Comparison of ENCODE assay signal across 20 mouse cellular contexts in genomic region chr10:31273171-31273570, GRCm38 (mm10). TPM values are rescaled to one million over a fixed set of nuclear protein-coding genes. Genes with fewer than 3 reads are reported as not detected.
DNase-seq lines count a peak whose midpoint lies in the region; ATAC-seq and TF ChIP-seq lines count a peak whose summit lies in the region.
"Had no signal": no experiment of that assay in that cellular context is flagged by ENCODE, and none has a peak within 500 bp of the region (broad histone marks: within the 10 kb centered on the region; RNA-seq: fewer than 3 reads in every experiment).

No protein-coding gene starts in this region.

- no peaks in the 10 kb centered on the region for H3K79me2 ChIP-seq in heart, adult 2 months (replicated peaks; ENCODE audit: control insufficient read depth, insufficient read depth, low read length)

- TF ChIP-seq CTCF in heart, postnatal 0 days (IDR thresholded peaks at IDR 0.05; ENCODE audit: low read depth) = no peak
- no peak for TF ChIP-seq CTCF in heart, adult 2 months (IDR thresholded peaks at IDR 0.05)

- no peak overlapping the region for H3K9ac ChIP-seq in heart, postnatal 0 days (replicated peaks; ENCODE audit: low read depth, low read length)
- no peak overlapping the region for H3K9ac ChIP-seq in heart, adult 2 months (ENCODE audit: low read depth, low read length)
- H3K9ac ChIP-seq in neural tube, embryonic 13.5 days = no peak overlapping the region
- H3K9ac ChIP-seq: limb, embryonic 13.5 days; liver, embryonic 14.5 days had no signal

- H3K4me1 ChIP-seq in heart, embryonic 10.5 days = peaks cover 4% of the 10 kb centered on the region; the same call in 1 of the 2 replicates
- peaks cover 10% of the 10 kb centered on the region; the same call in 1 of the 2 replicates for H3K4me1 ChIP-seq in heart, postnatal 0 days (ENCODE audit: control insufficient read depth, insufficient read depth)
- no peaks in the 10 kb centered on the region; the same call in 1 of the 2 replicates for H3K4me1 ChIP-seq in heart, adult 2 months (ENCODE audit: control insufficient read depth, insufficient read depth, low read length)
- no peaks in the 10 kb centered on the region for H3K4me1 ChIP-seq in neural tube, embryonic 13.5 days (replicated peaks)
- H3K4me1 ChIP-seq: limb, embryonic 13.5 days had no signal

- TF ChIP-seq EP300 in heart, postnatal 0 days (IDR thresholded peaks at IDR 0.05; ENCODE audit: low read depth) = peak; percentile 19; the same call in 1 of the 2 replicates
- no peak for TF ChIP-seq EP300 in heart, adult 2 months (IDR thresholded peaks at IDR 0.05; ENCODE audit: insufficient read depth, low read depth, low read length)

- H3K36me3 ChIP-seq in heart, embryonic 10.5 days = no peaks in the 10 kb centered on the region
- no peaks in the 10 kb centered on the region for H3K36me3 ChIP-seq in heart, postnatal 0 days (replicated peaks; ENCODE audit: control insufficient read depth, insufficient read depth, low read length)
- H3K36me3 ChIP-seq in heart, adult 2 months (ENCODE audit: control insufficient read depth, insufficient read depth, low read length) = no peaks in the 10 kb centered on the region
- no peaks in the 10 kb centered on the region for H3K36me3 ChIP-seq in neural tube, embryonic 13.5 days
- H3K36me3 ChIP-seq: limb, embryonic 13.5 days had no signal

- H3K4me3 ChIP-seq in heart, embryonic 10.5 days = no peak overlapping the region
- no peak overlapping the region for H3K4me3 ChIP-seq in heart, postnatal 0 days (ENCODE audit: low read depth, low read length)
- H3K4me3 ChIP-seq in heart, adult 2 months = no peak overlapping the region
- H3K4me3 ChIP-seq in neural tube, embryonic 13.5 days = no peak overlapping the region
- H3K4me3 ChIP-seq: limb, embryonic 13.5 days had no signal

- no peak for TF ChIP-seq POLR2A in heart, adult 2 months (IDR thresholded peaks at IDR 0.05; ENCODE audit: insufficient read depth, low read depth, low read length)

- peak; percentile 93 for ATAC-seq in heart, postnatal 0 days (ENCODE audit: insufficient read depth, low read depth)
- ATAC-seq in neural tube, embryonic 13.5 days (ENCODE audit: low read depth) = no peak
- ATAC-seq: forebrain, embryonic 16.5 days; lung, postnatal 0 days had no signal

- H3K4me2 ChIP-seq in heart, postnatal 0 days (ENCODE audit: low read depth, low read length) = no peak overlapping the region
- H3K4me2 ChIP-seq in neural tube, embryonic 13.5 days = no peak overlapping the region
- H3K4me2 ChIP-seq: limb, embryonic 13.5 days had no signal

- intact Hi-C loops in heart, adult 2 months (cut with DNase I) = no loop called here

- no peaks in the 10 kb centered on the region for H3K27me3 ChIP-seq in heart, embryonic 10.5 days (ENCODE audit: insufficient read depth, poor library complexity, severe bottlenecking)
- H3K27me3 ChIP-seq in heart, postnatal 0 days (ENCODE audit: control insufficient read depth, insufficient read depth, low read length) = no peaks in the 10 kb centered on the region
- no peaks in the 10 kb centered on the region for H3K27me3 ChIP-seq in heart, adult 2 months (ENCODE audit: control insufficient read depth, insufficient read depth, low read length)
- no peaks in the 10 kb centered on the region for H3K27me3 ChIP-seq in neural tube, embryonic 13.5 days
- H3K27me3 ChIP-seq: limb, embryonic 13.5 days had no signal

- 78% methylated on average over 1 of the region's 1 CpGs for WGBS in heart, embryonic 10.5 days
- 28% methylated on average over 1 of the region's 1 CpGs for WGBS in heart, postnatal 0 days
- 34% methylated on average over 1 of the region's 1 CpGs for WGBS in heart, adult 2 months
- WGBS in neural tube, embryonic 13.5 days = 66% methylated on average over 1 of the region's 1 CpGs

- no peaks in the 10 kb centered on the region for H3K9me3 ChIP-seq in heart, embryonic 10.5 days
- H3K9me3 ChIP-seq in heart, postnatal 0 days (replicated peaks; ENCODE audit: control insufficient read depth, low read length) = no peaks in the 10 kb centered on the region
- no peaks in the 10 kb centered on the region for H3K9me3 ChIP-seq in neural tube, embryonic 13.5 days
- H3K9me3 ChIP-seq: limb, embryonic 13.5 days had no signal

- peak overlapping the region; percentile 32; the same call in 1 of the 2 replicates for H3K27ac ChIP-seq in heart, embryonic 10.5 days
- H3K27ac ChIP-seq in heart, postnatal 0 days (ENCODE audit: low read depth) = peak overlapping the region; percentile 90
- no peak overlapping the region for H3K27ac ChIP-seq in heart, adult 2 months
- 0 out of 2 replicates have a peak overlapping the region, but pooled peaks have one; percentile 18 for H3K27ac ChIP-seq in neural tube, embryonic 13.5 days (replicated peaks)
- H3K27ac ChIP-seq: kidney, postnatal 0 days; limb, embryonic 13.5 days; liver, embryonic 14.5 days had no signal

- no peak for DNase-seq in heart, embryonic 10.5 days (ENCODE audit: low spot score)
- DNase-seq in heart, adult 11 months = no peak
- DNase-seq in heart, postnatal 0 days (ENCODE audit: low spot score) = peak; percentile 82
- no peak for DNase-seq in heart, adult 2 months
- no peak for DNase-seq in neural tube, embryonic 10.5 days (ENCODE audit: extremely low spot score, low spot score)
- DNase-seq in urinary bladder, adult 2 months (ENCODE audit: low spot score) = no peak
- DNase-seq: adrenal gland, postnatal 25 days; B cell, adult 2 months; cerebellum, adult 18-20 months; cerebellum, postnatal 25 days; gastrocnemius, postnatal 36 days; kidney, adult 18-20 months; right cerebral cortex, postnatal 4 days; thymus, postnatal 36 days had no signal

RNA-seq across cellular contexts. Expression of gene Hddc2, which starts 40.0 kb away (rescaled TPM):
- polyA plus RNA-seq in heart, embryonic 10.5 days (2016; fragmentation: Nextera tagmentation; extraction: Ambion mirVana) = 73.6 and 79.5 TPM in 2 replicates
- total RNA-seq in heart, postnatal 0 days (2014; rRNA removed; ENCODE audit: low replicate concordance) = 20.8 and 46.8 TPM in 2 replicates
- 51.8 and 56.9 TPM in 2 replicates for polyA plus RNA-seq in heart, postnatal 0 days (2015; fragmentation: Nextera tagmentation; extraction: Ambion mirVana)
- total RNA-seq in heart, adult 2 months (2021) = 1 to 10 TPM; 5.8 to 7.3 TPM
- polyA plus RNA-seq in heart, adult 2 months (2012; rRNA removed) = 2.1 and 4.5 TPM in 2 replicates
- polyA plus RNA-seq in neural tube, embryonic 13.5 days (2015; fragmentation: Nextera tagmentation; extraction: Ambion mirVana) = 54.3 and 54.5 TPM in 2 replicates
- 15.7 and 15.8 TPM in 2 replicates for polyA plus RNA-seq in urinary bladder, adult 2 months (2012; rRNA removed)
